Mouse (Mus musculus) ES-E14 (cell line): ENCODE results near the gene Smarcc2. TPM values are rescaled to one million over a fixed set of nuclear protein-coding genes. Genes with fewer than 3 reads are reported as not detected.
A peak's percentile ranks its signal among the peaks of the same experiment; 100 is the strongest.

ENCODE experiments used
- DNase-seq: peaks from one replicate; pipeline ENCODE4 v3.0.0-alpha.2; 2013; ENCODE audit warnings: low read depth, low spot score
- H3K27ac ChIP-seq: 2 replicates; pipeline ENCODE4 v1.5.1; 2012; ENCODE audit warnings: low read depth, mild to moderate bottlenecking, low read length, moderate library complexity, mixed read lengths; ENCODE audit not compliant: poor library complexity, insufficient read depth, severe bottlenecking
- H3K36me3 ChIP-seq: 2 replicates; pipeline ENCODE4 v1.6.1; 2012; ENCODE audit warnings: mild to moderate bottlenecking, low read length, moderate library complexity, mixed read lengths; ENCODE audit not compliant: control insufficient read depth, poor library complexity, insufficient read depth, severe bottlenecking
- H3K4me1 ChIP-seq, 2 experiments: fragments of 150-350 bp in 1 of 2; sonication (generic) in 1 of 2; 2 replicates each; pipeline ENCODE4 v1.6.1; 2012; ENCODE audit warnings: low read length in 2 of 2, mild to moderate bottlenecking in 1 of 2, mixed read lengths in 1 of 2; ENCODE audit not compliant: control insufficient read depth in 2 of 2, insufficient read depth in 2 of 2, poor library complexity in 1 of 2
- H3K4me3 ChIP-seq, 2 experiments: fragments of 150-350 bp in 1 of 2; sonication (generic) in 1 of 2; 2 replicates each; pipeline ENCODE4 v1.5.1; 2012; ENCODE audit warnings: low read length in 2 of 2, low read depth in 1 of 2, mild to moderate bottlenecking in 1 of 2, mixed read lengths in 1 of 2; ENCODE audit not compliant: insufficient read depth in 1 of 2, poor library complexity in 1 of 2, severe bottlenecking in 1 of 2
- H3K9ac ChIP-seq: 2 replicates; pipeline ENCODE4 v1.6.1; 2012; ENCODE audit warnings: low read depth, mild to moderate bottlenecking, low read length, mixed read lengths; ENCODE audit not compliant: poor library complexity, insufficient read depth, severe bottlenecking
- H3K9me3 ChIP-seq: fragments of 150-350 bp; sonication (generic); 2 replicates; pipeline ENCODE4 v1.6.1; 2012; ENCODE audit warnings: low read depth, mild to moderate bottlenecking, low read length; ENCODE audit not compliant: control insufficient read depth, insufficient read depth
- CHD2 ChIP-seq: IDR thresholded peaks from 2 replicates; pipeline ENCODE4 v1.6.1; 2014; ENCODE audit warnings: mild to moderate bottlenecking, low read depth, low read length, inconsistent platforms
- HCFC1 ChIP-seq: IDR thresholded peaks from 2 replicates; pipeline ENCODE4 v1.6.1; 2012; ENCODE audit warnings: low read length, inconsistent platforms, borderline replicate concordance; ENCODE audit not compliant: insufficient read depth
- MAFK ChIP-seq: IDR thresholded peaks from 2 replicates; pipeline ENCODE4 v1.6.1; 2014; ENCODE audit warnings: mild to moderate bottlenecking, low read depth, low read length, inconsistent platforms; ENCODE audit not compliant: insufficient read depth
- ZC3H11A ChIP-seq: IDR thresholded peaks from 2 replicates; pipeline ENCODE4 v1.6.1; 2012; ENCODE audit warnings: low read depth, mild to moderate bottlenecking, inconsistent platforms, low read length, borderline replicate concordance
- ZNF384 ChIP-seq: IDR thresholded peaks from 2 replicates; pipeline ENCODE4 v1.6.1; 2012; ENCODE audit warnings: low read depth, low read length, inconsistent platforms
- in situ Hi-C, 2 experiments: fragments of 600-800 bp; cut with MboI; formaldehyde crosslinking; loops; one replicate each; pipeline ENCODE4 v1.15.1; 2025; ENCODE audit warnings: low sequenced_read_pairs in 2 of 2, inconsistent platforms in 1 of 2; ENCODE audit not compliant: unreplicated experiment in 2 of 2
- total RNA-seq: library from RNA; depleted of rRNA; stranded (reverse); fragments of 300-350 nt; gene quantifications from 2 replicates; pipeline ENCODE4 v1.2.3, GENCODE M21; 2012

The Smarcc2 gene
- total RNA-seq, 1 experiment, result 18.9 TPM

- H3K36me3 ChIP-seq, result peaks cover 31% of the 10 kb centered on the region
- peak; percentile 46 for DNase-seq
- no peak overlapping the region for H3K9ac ChIP-seq
- peaks cover 0 to 10% of the 10 kb centered on the region in 2 experiments; a peak in 2 of 4 replicates for H3K4me1 ChIP-seq
- TF ChIP-seq HCFC1, result no peak
- no peak for TF ChIP-seq ZNF384
- TF ChIP-seq ZC3H11A, result no peak
- TF ChIP-seq MAFK, result no peak
- TF ChIP-seq CHD2, result no peak
- no peaks in the 10 kb centered on the region for H3K9me3 ChIP-seq
- no peak overlapping the region for H3K27ac ChIP-seq
- H3K4me3 ChIP-seq, result no peak overlapping the region
- in situ Hi-C loops, result no loop called here
Observed at GRCm38 (mm10) chr10:128518833-128519232, 59.8 kb downstream of the Smarcc2 start.

GRCm38 (mm10) chr10:128520591-128520990 is 61.5 kb downstream of the Smarcc2 start:
- in situ Hi-C loops, result no loop called here
- no peak overlapping the region for H3K27ac ChIP-seq
- H3K36me3 ChIP-seq, result peaks cover 22% of the 10 kb centered on the region
- H3K4me1 ChIP-seq, result peaks cover 0 to 8% of the 10 kb centered on the region in 2 experiments; a peak in 2 of 4 replicates
- TF ChIP-seq HCFC1 (no peak), ZC3H11A (no peak), MAFK (no peak), ZNF384 (no peak), CHD2 (no peak)
- H3K9ac ChIP-seq, result no peak overlapping the region
- DNase-seq, result no peak
- no peaks in the 10 kb centered on the region for H3K9me3 ChIP-seq
- H3K4me3 ChIP-seq, result no peak overlapping the region

GRCm38 (mm10) chr10:128522351-128522750 is 63.3 kb downstream of the Smarcc2 start:
- Histone ChIP-seq H3K9me3 (no peaks in the 10 kb centered on the region), H3K4me3 (no peak overlapping the region), H3K27ac (no peak overlapping the region), H3K4me1 (peaks cover 3% of the 10 kb centered on the region in 2 experiments; a peak in 2 of 4 replicates), H3K36me3 (peaks cover 21% of the 10 kb centered on the region), H3K9ac (no peak overlapping the region)
- DNase-seq, result no peak
- TF ChIP-seq HCFC1 (no peak), MAFK (no peak), ZC3H11A (no peak), ZNF384 (no peak), CHD2 (no peak)
- in situ Hi-C loops, result no loop called here

- in situ Hi-C loops, result no loop called here
- H3K27ac ChIP-seq, result no peak overlapping the region
- DNase-seq, result no peak
- peaks cover 18% of the 10 kb centered on the region; the same call in 1 of the 2 replicates for H3K36me3 ChIP-seq
- no peak for TF ChIP-seq MAFK
- TF ChIP-seq ZNF384, result no peak
- TF ChIP-seq HCFC1, result no peak
- TF ChIP-seq CHD2, result no peak
- no peak for TF ChIP-seq ZC3H11A
- peaks cover 0 to 3% of the 10 kb centered on the region in 2 experiments; a peak in 1 of 4 replicates for H3K4me1 ChIP-seq
- peak overlapping the region; percentile 87 to 89 for H3K4me3 ChIP-seq
- H3K9ac ChIP-seq, result peak overlapping the region; percentile 77; the same call in 1 of the 2 replicates
- H3K9me3 ChIP-seq, result no peaks in the 10 kb centered on the region
Observed at GRCm38 (mm10) chr10:128524111-128524731, 65.2 kb downstream of the Smarcc2 start.
